ENCODE assay signal across 7 mouse cellular contexts in genomic region chr8:48842991-48843930, GRCm38 (mm10). TPM values are rescaled to one million over a fixed set of nuclear protein-coding genes. Genes with fewer than 3 reads are reported as not detected.
DNase-seq lines count a peak whose midpoint lies in the region; ATAC-seq and TF ChIP-seq lines count a peak whose summit lies in the region.

No protein-coding gene starts in this region.

- no peak for TF ChIP-seq POLR2A in bone marrow macrophage, adult 2 months (IDR thresholded peaks at IDR 0.05; ENCODE audit: borderline replicate concordance, low read depth, low read length)
- TF ChIP-seq POLR2A in testis, adult 2 months (IDR thresholded peaks at IDR 0.05; ENCODE audit: control insufficient read depth, low read depth, low read length) = no peak

- ATAC-seq in Patski = peak; percentile 48
- ATAC-seq in hindbrain, embryonic 16.5 days = peak; percentile 85
- peak; percentile 87 for ATAC-seq in midbrain, embryonic 16.5 days

- DNase-seq in Patski (ENCODE audit: low read depth, low spot score) = no peak
- DNase-seq in frontal cortex, postnatal 36 days (ENCODE audit: low spot score in 2 of 2) = peak; percentile 40 to 44
- DNase-seq in limb, embryonic 10.5 days (ENCODE audit: low spot score) = peak; percentile 84

- POLR2A ChIA-PET in Patski (lab: Charles Lee) = interaction anchor here (0.7 kb wide), 1 partner anchor 31 kb away, joined by 3 read pairs; no protein-coding TSS in a partner anchor

- CTCF ChIA-PET in Patski (lab: Charles Lee) = no interaction called here

- TF ChIP-seq CTCF in Patski (IDR thresholded peaks at IDR 0.05) = no peak
- no peak for TF ChIP-seq CTCF in bone marrow macrophage, adult 2 months (IDR thresholded peaks at IDR 0.05; ENCODE audit: low read depth, low read length)
- TF ChIP-seq CTCF in testis, adult 2 months (IDR thresholded peaks at IDR 0.05; ENCODE audit: control insufficient read depth, insufficient read depth, insufficient replicate concordance, low read depth, low read length) = no peak

- no peaks in the 10 kb centered on the region for H3K4me1 ChIP-seq in bone marrow macrophage, adult 2 months (ENCODE audit: control insufficient read depth, insufficient read depth, low read length)
- peaks cover 9% of the 10 kb centered on the region for H3K4me1 ChIP-seq in hindbrain, embryonic 16.5 days (ENCODE audit: control insufficient read depth, insufficient read depth, low read depth, low read length)
- peaks cover 37% of the 10 kb centered on the region for H3K4me1 ChIP-seq in limb, embryonic 10.5 days
- H3K4me1 ChIP-seq in midbrain, embryonic 16.5 days (ENCODE audit: control insufficient read depth, insufficient read depth, low read length) = peaks cover 12% of the 10 kb centered on the region
- peaks cover 12% of the 10 kb centered on the region for H3K4me1 ChIP-seq in testis, adult 2 months (ENCODE audit: control insufficient read depth, insufficient read depth, low read length)

- no peaks in the 10 kb centered on the region for H3K36me3 ChIP-seq in hindbrain, embryonic 16.5 days (ENCODE audit: control insufficient read depth, insufficient read depth, low read length)
- H3K36me3 ChIP-seq in limb, embryonic 10.5 days = no peaks in the 10 kb centered on the region
- no peaks in the 10 kb centered on the region for H3K36me3 ChIP-seq in midbrain, embryonic 16.5 days (ENCODE audit: control insufficient read depth, insufficient read depth, low read length)
- no peaks in the 10 kb centered on the region for H3K36me3 ChIP-seq in testis, adult 2 months (ENCODE audit: control insufficient read depth, insufficient read depth, low read length)

- no peak overlapping the region for H3K27ac ChIP-seq in bone marrow macrophage, adult 2 months (ENCODE audit: insufficient read depth, low read depth, low read length)
- peak overlapping the region; percentile 85 for H3K27ac ChIP-seq in hindbrain, embryonic 16.5 days (ENCODE audit: low read depth, low read length)
- H3K27ac ChIP-seq in limb, embryonic 10.5 days = peak overlapping the region; percentile 95
- H3K27ac ChIP-seq in midbrain, embryonic 16.5 days (ENCODE audit: low read length) = peak overlapping the region; percentile 84
- H3K27ac ChIP-seq in testis, adult 2 months (ENCODE audit: control insufficient read depth, insufficient read depth, low read depth, low read length) = no peak overlapping the region

- H3K4me3 ChIP-seq in bone marrow macrophage, adult 2 months (ENCODE audit: insufficient read depth, low read length) = peak overlapping the region; percentile 62
- H3K4me3 ChIP-seq in hindbrain, embryonic 16.5 days (ENCODE audit: low read length) = peak overlapping the region; percentile 86
- peak overlapping the region; percentile 83 for H3K4me3 ChIP-seq in limb, embryonic 10.5 days
- H3K4me3 ChIP-seq in midbrain, embryonic 16.5 days (ENCODE audit: low read depth, low read length) = peak overlapping the region; percentile 91
- H3K4me3 ChIP-seq in testis, adult 2 months (ENCODE audit: control insufficient read depth, low read depth, low read length) = peak overlapping the region; percentile 84

- H3K9ac ChIP-seq in hindbrain, embryonic 16.5 days (ENCODE audit: low read depth, low read length) = peak overlapping the region; percentile 84
- peak overlapping the region; percentile 72 for H3K9ac ChIP-seq in midbrain, embryonic 16.5 days (ENCODE audit: low read depth, low read length)

- in situ Hi-C loops in Patski (cut with MboI; ENCODE audit: low pct_unique_long_range_greater_than_20kb) = no loop called here

- H3K27me3 ChIP-seq in Patski = peaks cover 32% of the 10 kb centered on the region
- peaks cover 10% of the 10 kb centered on the region; the same call in 1 of the 2 replicates for H3K27me3 ChIP-seq in hindbrain, embryonic 16.5 days (replicated peaks; ENCODE audit: control insufficient read depth, insufficient read depth, low read length)
- peaks cover 46% of the 10 kb centered on the region for H3K27me3 ChIP-seq in limb, embryonic 10.5 days (ENCODE audit: low read depth, poor library complexity, severe bottlenecking)
- peaks cover 5% of the 10 kb centered on the region for H3K27me3 ChIP-seq in midbrain, embryonic 16.5 days (ENCODE audit: control insufficient read depth, insufficient read depth, low read depth, low read length)
- H3K27me3 ChIP-seq in testis, adult 2 months (ENCODE audit: control insufficient read depth, insufficient read depth, low read length) = no peaks in the 10 kb centered on the region

- H3K4me2 ChIP-seq in hindbrain, embryonic 16.5 days (ENCODE audit: low read length) = peak overlapping the region; percentile 91
- H3K4me2 ChIP-seq in midbrain, embryonic 16.5 days (ENCODE audit: low read length) = peak overlapping the region; percentile 96

- H3K9me3 ChIP-seq in hindbrain, embryonic 16.5 days (ENCODE audit: control insufficient read depth, low read length) = no peaks in the 10 kb centered on the region
- no peaks in the 10 kb centered on the region for H3K9me3 ChIP-seq in limb, embryonic 10.5 days (replicated peaks)
- H3K9me3 ChIP-seq in midbrain, embryonic 16.5 days (replicated peaks; ENCODE audit: control insufficient read depth, low read length, poor library complexity, severe bottlenecking) = no peaks in the 10 kb centered on the region

- under 1% methylated on average over 70 of the region's 93 CpGs for WGBS in hindbrain, embryonic 16.5 days
- under 1% methylated on average over 92 of the region's 93 CpGs for WGBS in limb, embryonic 10.5 days
- WGBS in midbrain, embryonic 16.5 days = 2% methylated on average over 41 of the region's 93 CpGs

RNA-seq across cellular contexts. Expression of gene Tenm3, which starts 0.5 kb away (rescaled TPM):
- 3.0 TPM for polyA plus RNA-seq in Patski (2021)
- not detected in 2 replicates for polyA plus RNA-seq in bone marrow macrophage, adult 2 months (2012; ENCODE audit: insufficient read depth, insufficient read length, missing spikeins)
- 24.2 and 26.1 TPM in 2 replicates for polyA plus RNA-seq in hindbrain, embryonic 16.5 days (2015; fragmentation: Nextera tagmentation; extraction: Ambion mirVana)
- 39.7 and 48.5 TPM in 2 replicates for polyA plus RNA-seq in limb, embryonic 10.5 days (2016; fragmentation: Nextera tagmentation; extraction: Ambion mirVana)
- 33.4 and 37.4 TPM in 2 replicates for polyA plus RNA-seq in midbrain, embryonic 16.5 days (2015; fragmentation: Nextera tagmentation; extraction: Ambion mirVana)
- polyA plus RNA-seq in testis, adult 2 months (2012; rRNA removed) = 4.2 and 4.5 TPM in 2 replicates

Comparison
In these comparisons a context has a peak if more than half of its experiments do, and no peak if none do; other contexts are left out.
1. H3K27ac ChIP-seq: peak in hindbrain, embryonic 16.5 days (single experiment), limb, embryonic 10.5 days (single experiment) and midbrain, embryonic 16.5 days (single experiment); none in bone marrow macrophage, adult 2 months (single experiment) and testis, adult 2 months (single experiment).
2. Peak in every context shown above with its lines, with median percentiles within 50 percentile points of each other: ATAC-seq and H3K4me3 ChIP-seq.